Mouse (Mus musculus) A20 (cell line): ENCODE results near the gene Ffar4.

Experiments
- DNase-seq: peaks from one replicate; pipeline ENCODE4 v3.0.0-alpha.2; 2011; ENCODE audit warnings: low read depth, low spot score

The Ffar4 gene

DNA sequence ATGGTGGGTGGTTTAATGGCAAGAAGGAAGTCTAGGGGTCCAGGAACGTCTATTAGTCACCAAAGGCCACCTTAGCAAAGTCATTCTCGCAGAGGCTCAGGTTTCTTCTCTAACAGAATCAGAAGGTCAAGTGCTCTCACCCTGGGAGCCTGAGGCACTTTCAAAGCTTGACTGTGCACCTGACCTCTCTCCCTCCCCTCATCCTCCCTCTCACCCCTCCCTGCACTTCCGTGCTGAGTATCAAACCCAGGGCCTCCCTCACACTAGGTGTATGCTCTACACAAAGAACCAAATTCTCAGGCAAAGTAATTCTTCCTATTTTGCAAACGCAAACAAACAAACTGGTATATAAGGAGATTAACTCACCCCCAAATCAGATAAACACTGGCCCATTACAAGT, 640 bp upstream of the Ffar4 start:
- no peak for DNase-seq

DNA sequence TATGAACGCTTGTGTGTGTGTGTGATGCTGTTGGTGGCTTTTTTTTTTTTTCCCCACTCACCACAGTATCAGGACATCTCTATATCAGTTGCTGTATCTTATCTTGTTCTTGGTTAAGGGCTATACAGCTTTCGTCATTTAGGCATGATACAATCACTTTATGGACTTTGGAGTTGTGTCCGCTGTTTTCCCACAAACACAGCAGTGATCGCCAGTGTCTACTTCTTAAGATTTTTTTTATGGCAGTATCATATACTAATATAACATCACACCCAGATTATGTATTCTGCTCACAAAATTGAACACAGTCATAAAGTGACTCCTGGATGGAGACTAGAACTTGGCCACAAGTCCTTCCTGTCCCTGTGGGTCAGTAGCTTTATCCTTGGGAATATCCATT, 11.0 kb downstream of the Ffar4 start:
- DNase-seq = no peak

DNA sequence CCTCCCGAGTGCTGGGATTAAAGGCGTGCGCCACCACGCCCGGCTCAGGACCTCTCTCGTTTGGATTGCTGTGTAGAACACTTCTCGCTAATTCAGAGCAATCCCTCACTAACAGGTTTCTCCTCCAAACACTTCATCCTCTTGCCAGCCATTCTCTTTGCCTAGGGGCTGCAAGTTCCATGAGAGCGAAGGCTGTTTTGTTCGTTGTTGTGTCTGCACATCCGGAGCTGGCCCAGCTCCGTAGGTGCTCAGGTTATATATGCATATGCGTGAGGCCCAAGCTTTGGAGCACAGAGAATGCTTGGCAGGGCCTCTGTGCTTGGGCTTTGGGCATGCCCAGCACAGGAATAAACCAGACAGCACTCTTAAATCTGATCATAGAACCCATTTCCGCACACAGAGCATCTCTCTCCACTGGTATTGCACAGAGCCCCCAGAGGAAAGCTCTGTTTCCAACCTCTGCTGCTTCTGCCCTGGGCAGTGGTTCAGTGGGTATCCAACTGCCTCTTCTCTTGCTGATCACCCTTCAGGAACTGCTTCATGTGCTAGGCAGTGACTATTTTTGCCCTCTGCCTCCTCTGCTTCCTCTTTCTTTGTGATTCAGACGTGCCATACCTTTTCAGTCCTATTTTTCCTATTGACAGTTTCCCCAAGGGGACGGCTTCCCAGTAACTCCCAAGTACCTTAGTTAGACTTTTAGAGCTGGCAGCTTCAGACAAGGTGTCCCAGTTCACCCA, 12.8 kb downstream of the Ffar4 start:
- peak; percentile 69 for DNase-seq

DNA sequence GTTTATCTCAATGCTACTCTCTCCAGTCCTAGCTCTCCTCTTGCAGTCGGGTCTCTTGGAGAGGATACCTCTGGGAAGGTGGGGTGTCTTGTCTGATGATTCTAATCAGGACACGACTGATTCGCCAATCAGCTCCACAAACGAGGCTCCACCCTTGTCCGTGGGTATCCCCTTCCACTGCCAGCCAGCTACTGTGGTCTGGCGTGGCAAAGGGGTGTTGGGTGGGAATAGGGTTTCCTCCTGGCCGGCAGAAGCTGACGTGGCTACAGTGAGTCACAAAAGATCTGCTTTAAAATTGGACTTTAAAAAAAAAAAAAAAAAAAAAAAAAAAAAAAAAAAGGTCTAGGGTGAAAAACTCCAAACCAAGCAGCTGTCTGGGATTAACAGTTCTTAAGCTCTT, 14.2 kb downstream of the Ffar4 start:
- no peak for DNase-seq

DNA sequence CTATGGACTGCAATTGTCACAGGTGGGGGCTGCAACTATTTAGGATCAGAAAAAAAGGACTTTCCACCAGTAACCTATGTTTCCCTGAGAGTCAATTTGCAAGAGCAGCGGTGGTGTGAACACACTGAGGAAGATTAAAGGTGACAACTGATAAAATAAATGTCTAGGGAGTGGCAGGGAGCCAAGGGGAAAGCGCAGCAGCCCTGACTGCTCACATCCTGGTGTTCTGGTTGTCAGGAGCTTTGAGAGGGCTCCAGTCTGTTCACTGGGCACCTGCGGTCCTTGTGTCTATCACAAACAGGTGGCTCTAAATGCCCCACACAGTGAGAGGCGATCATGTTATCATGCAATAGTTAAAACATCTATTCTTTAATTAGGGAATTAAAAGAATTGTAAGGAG, 15.7 kb downstream of the Ffar4 start:
- DNase-seq = no peak

DNA sequence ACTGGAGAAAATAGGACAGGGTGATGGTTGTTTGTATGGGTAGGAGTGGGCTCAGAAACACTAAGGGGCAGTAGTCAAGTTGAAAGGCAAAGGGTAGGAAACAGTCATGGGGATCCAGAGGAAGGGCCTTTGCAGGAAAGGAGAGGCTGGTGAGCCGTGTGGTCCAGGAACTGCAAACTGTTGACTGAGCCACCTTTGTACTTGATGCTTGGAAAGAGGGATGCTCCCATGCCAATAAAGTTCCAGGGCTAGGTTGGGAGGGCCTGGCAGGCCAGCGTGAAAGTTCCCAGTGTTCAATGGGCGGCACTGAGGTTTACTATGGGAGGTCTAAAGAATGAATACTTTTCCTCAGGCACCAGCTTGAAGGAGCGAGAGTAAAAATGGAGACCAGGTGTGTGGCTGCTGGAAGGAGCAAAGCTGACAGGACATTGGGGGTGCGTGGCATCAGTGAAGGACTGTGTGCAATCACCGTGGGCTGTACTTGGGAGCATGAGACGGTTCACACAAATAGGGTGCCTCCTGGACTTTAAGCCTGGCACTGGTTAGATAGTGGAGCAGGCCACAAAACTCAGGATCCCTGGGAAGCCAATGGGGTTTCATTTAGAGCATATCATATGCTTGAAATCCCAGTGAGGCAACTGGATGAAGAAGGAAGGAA, 18.1 kb downstream of the Ffar4 start:
- no peak for DNase-seq

DNA sequence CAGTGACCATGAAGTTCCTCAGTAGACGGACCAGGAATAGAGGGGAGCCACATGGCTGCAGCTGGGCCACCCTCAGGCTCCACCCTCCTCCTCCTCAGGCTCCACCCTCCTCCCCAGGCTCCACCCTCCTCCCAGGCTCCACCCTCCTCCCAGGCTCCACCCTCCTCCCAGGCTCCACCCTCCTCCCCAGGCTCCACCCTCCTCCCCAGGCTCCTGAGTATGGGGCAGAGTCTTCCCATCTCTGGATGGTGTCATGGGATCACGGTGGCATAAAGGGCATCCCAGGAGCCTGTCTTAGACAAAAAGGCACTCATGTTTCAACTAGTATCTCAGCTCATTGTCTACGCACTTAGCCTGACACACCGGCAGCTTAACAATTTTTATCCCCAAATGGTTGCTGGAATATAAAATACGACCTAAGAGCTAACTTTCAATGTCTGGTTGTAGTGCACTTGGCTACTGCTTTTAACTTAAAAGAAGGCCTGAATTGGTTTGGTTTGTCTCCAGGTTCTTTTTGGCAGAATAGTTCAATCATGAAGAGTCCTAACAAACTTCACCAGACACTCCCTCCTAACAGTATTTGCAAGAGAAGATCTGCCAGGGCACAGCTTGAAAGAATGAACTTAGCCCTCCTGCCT, 23.4 kb downstream of the Ffar4 start:
- no peak for DNase-seq

DNA sequence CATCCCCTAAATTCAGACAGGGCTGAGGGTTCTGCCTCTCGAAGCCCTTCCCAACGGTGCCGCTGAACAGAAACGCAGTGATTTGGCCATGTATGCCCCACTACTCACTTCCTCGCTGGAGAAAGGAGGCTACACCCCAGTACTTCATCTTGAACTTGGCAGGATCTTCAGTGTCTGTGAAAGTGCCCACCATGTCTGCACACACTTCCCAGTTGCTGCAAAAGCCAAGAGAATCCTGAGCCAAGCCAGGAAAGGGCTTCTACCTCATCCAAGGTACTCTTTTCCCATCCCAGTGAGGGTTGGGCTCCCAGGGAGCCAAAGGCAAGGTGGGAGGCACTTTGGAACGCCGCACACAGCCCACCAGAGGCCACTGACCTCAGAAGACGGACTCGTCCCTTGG, 27.1 kb downstream of the Ffar4 start:
- no peak for DNase-seq

DNA sequence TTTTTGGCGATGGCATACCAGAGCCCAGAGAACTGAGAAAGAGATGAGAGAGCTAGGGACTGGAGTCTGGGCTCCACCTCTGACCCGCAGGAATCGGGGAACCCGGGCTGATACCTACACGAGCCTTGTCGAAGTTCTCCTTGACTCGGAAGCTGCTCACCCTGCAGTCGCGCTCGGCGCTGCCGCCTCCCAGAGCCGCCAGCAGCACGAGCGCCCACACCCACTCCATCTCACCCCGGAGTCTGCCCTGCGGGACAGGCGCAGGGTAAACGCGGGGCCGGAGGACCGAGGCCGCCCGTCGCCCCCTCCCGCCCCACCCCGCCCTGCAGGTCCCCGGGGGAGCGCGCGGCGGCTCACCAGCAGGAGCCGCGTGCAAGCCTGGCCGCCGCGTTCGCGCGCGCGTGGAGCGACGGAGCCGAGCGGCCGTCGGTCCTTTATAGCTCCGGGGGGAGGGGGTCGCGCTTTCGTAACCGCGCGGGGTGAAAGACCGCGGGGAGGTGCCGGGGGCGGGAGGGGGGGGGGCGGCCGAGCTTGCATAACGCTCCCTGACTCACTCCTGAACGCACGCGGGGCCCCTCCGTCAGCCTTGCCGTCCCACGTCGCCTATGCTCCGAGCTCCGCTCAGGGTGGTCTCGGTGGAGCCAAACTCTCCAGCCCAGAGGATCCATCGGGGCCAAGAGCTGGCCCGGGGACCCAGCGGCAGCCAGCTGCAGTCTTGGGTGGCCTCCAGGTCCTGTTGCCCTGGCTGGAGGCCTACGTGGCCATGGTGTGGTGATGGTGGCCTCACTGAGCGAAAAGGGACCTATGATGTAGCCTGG, 27.7 kb downstream of the Ffar4 start:
- no peak for DNase-seq

DNA sequence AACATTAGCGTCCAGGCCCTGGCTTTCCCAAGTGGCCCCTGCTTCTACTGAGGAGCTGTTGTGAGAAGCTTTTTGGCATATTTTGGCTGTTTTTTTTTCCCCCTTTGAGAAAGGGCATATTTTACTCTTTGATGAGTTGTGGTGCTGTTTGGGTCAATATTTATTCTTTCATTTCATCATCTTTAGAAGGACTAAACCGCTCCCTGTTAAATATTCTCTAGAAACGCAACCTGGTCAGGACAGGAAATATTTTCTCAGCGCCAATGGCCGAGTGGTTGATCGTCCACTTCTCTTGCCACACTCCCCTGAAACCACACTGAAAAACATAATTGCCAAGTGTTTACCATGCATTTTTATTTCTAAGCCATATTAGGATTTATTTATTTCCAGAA, 28.3 kb downstream of the Ffar4 start, which contains the start of gene Rbp4:
Gene Rbp4 (minus strand): TSS at position 63 of the 392 bp plus-strand sequence.
- DNase-seq = no peak

DNA sequence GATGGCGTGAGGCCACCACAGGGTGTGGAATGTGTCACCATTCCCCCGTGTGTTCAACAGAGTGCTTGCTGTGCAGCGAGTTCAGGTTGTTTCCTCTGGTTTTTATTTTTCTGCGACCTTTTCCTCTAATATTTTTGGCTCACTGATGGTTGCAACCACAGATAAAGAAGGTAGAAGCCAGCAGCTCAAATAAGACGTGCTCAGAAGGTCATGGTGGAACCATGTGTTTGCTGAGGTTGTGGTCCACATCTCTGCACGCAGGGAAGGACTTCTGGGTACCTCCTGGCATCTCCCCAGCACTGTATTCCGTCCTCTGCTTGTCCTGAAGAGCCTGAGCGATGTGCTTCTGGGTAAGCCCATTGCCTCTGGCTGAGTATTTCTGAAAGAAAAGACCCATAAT, 29.8 kb downstream of the Ffar4 start:
- no peak for DNase-seq

DNA sequence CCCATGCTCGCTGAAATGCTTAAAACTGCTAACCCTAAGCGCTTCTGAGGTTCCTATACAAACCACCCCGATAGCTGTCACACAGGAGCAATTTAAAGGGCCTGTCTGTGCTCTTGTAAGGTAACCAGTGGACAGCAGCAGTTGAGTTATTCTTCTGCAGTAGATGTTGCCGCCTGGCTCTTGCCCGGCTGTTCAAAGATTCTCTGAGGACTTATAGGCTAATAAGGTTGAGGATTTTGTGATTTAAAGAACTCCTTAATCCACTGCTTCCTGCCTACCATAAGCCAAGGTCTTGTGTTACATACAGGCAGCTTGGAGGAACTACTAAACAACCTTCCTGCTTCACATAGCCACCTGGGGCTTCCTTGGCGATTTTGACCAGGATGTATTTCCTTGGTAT, 35.6 kb downstream of the Ffar4 start, which contains the start of gene Pde6c:
Gene Pde6c (plus strand): TSS at position 301 of the 400 bp plus-strand sequence.
- no peak for DNase-seq

DNA sequence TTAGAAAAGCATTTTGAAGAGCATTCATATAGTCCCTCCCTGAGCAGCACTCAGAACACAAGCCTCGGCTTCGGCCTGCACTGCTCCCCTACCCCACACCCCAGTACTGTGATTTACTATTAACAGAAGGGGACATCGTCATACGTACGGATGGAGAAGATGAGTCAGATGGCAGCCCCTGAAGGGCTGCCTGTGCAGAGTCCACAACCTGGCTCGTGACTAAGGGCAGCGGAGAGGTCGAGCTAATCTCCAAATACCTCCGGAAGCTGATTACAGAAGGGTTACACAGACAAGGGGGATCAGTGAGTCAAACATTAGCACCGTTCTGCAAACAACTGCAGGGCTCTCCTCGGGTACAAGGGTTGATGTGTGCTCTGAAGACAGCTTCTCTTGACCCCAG, 37.1 kb downstream of the Ffar4 start:
- DNase-seq = no peak

DNA sequence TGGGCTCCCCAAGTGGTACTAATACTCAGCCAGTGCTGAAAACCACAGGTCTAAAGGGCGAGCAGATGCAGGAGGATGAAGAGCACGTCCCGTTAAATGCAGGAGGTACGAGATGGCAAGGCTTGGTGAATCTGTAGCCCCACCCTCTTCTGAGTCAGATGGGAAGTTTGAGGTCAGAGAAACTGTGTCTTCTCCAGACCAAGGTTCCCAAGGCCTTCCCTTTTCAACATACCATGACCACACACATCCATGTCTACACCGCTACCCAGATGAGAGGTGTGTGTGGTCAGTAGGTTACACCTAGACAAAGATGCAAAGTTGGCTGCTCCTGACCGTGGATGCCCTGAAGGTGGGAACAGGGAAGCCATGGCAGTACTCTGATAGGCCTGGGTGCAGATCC, 37.9 kb downstream of the Ffar4 start:
- no peak for DNase-seq

DNA sequence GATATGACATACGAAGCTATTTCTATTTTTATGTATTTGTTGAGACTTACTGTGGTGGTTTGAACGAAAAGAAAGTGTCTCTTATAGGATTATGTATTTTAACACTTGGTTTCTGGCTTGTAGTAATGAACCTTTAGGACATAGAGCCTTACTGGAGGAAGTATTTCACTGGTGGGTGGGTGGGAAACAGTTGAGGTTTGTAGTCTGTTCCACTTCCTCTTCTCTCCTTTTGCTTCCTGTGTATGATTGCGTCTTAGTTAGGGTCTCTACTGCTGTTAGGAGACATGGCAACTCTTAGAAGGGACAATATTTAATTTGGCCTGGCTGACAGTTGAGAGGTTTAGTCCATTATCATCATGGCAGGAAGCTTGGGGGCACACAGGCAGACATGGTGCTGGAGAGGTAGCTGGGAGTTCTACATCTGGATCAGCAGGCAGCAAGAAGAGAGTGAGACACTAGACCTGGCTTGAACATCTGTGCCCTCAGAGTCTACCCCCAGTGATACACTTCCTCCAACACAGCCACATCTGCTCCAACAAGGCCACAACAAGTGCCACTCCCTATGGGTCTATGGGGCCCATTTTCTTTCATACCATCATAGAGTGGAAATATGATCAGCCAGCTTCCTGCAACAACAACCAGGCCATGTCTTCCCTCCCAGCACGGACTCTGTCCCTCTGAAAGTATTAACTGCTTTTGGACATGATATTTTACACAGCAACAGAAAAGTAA, 46.8 kb downstream of the Ffar4 start:
- DNase-seq = peak; percentile 78

DNA sequence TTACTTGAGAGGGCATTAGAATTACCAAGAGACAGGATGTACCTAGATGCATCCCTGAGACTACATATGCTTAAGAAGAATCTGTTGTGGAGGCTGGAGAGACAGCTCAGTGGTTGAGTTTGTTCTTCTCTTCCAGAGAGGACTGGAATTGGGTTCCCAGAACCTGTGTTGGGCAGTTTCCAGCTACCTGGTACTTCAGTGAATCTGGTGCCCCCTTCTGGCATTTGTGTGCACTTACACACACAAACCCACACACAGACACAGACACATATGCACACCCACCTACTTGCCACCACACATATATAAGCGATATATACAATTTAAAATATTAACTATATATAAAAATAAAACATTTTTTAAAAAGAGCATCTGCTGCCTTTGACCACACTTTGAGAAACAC, 59.4 kb downstream of the Ffar4 start:
- DNase-seq = peak; percentile 32

DNA sequence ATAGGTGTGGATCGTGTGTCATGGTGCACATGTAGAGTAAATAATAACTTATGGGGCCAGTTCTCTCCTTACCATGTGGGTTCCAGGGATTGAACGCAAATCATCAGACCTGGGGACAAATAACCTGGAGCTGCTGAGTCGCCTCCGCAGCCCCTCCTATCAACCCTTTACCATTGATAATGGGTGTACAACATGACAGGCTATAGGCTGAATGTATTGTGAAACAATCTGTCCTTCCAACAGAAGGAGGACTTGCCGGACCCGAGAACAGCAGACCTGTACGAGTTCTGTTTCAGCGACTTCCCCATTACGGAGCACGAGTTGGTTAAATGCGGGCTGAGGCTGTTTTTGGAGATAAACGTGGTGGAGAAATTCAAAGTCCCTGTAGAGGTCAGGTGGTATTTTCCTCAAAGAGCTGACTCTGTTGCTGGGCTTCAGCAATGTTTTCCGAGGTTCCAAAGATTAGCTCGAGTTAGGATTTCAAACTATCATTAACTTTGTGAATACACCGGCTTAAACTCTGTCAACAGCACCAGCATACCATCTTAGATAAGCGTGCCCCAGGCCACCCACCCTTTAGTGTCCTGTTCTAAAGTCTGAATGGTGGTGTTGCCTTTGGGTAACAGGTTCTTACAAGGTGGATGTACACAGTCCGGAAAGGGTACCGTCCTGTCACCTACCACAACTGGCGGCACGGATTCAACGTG, 64.9 kb downstream of the Ffar4 start:
- DNase-seq = no peak
